Mouse (Mus musculus) right cerebral cortex, postnatal 36 days (tissue): ENCODE measurements around the gene Hdac11.
"Not testable (repeated sequence)": the region's sequence is repeated elsewhere in the genome, so short reads cannot be mapped to it uniquely, and the experiment has no call there.

Source experiments
- DNase-seq, 2 experiments: peaks; one replicate each; pipeline ENCODE4 v3.0.0; 2022; ENCODE audit warnings: low spot score in 2 of 2, mixed read lengths in 1 of 2

The Hdac11 gene

DNA sequence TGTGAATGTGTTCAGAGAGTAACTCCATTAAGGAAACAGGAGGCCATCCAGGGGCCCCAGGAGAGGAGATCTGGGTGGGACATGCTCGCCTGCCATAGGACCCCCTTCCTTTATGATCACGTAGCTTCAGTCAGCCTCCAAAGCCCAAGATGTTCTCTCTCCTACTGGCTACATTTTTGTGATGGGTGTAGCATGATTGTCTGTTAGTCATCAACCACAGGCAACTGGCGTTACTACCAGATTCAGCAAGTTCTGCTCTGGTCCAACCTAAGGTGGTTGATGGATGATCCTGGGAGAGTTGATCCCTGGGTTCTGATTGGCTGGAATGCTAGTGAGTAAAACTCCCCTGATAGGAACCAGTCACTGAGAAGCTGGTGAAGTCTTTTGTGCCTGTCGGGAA, 46.1 kb downstream of the Hdac11 start:
- DNase-seq, result no peak

DNA sequence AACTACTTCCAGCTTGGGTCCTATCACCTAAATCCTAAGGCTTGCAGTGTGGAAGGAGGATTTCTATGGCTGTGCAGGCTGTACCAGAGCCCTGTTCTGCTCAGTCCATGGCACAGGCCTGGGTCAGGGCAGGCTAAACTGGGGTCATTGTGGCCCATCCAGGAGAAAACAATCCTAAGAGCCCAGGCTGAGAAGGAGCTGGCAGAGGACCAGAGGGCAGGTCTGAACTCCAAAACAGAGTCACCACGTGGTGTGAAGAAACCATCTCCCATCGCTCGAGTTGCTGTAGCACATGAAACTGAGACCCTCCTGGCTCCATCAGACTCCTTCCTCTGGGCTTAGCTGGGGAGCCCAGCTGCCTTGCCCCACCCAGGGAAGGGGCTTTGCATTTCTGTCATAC, 48.9 kb downstream of the Hdac11 start:
- DNase-seq, result no peak

DNA sequence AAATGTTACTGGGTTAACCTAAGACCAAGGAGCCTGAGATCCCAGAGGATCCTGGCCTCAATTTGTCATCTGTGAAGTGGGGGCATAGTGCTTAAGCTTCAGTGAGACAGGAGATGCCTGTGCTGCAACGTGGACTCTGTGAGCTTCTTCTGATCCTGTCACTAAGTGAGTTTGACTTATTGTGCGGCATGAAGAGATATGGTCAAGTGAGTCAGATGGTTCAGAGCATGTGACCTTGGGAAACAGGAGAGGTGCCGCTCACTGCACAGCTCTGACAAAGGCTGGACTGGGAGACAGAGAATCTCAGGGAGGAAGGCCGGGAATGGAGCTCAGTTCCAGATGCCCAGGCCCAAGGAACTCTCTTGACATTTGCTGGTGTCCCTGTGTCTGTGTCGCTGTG, 49.3 kb downstream of the Hdac11 start:
- DNase-seq, result no peak

DNA sequence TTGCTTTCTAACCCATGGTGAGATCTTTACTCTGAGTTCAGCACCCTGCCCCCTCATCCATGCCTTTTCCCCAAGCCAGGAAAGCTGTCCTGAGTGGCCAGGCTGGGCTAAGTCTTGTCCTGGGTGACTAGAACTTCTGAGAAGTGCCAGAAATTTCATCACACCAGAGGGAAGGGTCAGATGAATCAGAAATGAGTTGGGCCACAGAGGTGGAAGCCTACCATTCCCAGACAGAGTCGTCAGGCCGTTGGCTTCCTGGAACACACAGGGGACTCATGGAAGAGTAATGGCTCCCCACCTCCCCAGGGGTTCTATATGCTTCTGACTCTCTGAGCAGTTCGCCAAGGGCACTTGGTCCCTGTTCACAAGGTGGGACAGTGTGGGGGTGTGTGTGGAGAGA, 51.0 kb downstream of the Hdac11 start:
- DNase-seq, result no peak

DNA sequence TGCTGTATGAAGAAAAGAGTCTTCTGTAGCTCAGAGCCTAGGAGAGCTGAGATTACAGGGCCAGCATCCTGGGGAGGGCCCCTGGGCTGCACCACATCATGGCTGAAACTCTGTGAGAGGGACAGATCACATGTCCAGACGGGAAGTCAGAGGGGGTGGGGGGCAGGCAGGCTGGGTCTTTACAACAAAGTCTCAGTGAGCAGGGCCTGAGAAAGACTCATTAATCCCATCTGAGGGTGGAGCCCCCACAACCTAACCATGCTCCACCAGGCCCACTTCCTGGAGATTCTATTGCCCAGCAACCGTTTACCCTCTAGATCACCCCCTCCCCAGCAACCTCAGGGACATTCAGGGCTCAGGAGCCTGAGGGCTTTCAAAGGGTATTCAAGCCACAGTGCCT, 53.3 kb downstream of the Hdac11 start:
- DNase-seq, result no peak

DNA sequence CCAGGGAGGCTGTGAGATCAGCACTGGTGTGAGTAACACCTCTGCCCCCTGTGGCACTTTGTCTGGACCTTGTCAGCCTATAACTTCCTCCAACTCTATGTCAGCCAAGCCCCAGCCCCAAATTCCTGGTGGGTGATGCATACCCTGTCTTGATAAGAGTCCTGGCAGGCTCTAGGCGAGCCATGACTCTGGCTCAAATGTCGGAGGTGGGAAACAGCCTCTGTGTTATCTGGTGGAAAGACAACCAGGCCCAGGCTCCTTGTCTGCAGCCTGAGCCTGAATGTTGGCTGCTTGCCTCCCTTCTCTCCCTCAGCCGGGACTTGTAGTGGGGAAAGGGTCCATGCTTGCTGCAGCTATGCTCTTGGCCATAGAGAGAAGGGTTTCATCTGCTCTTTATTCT, 54.4 kb downstream of the Hdac11 start:
- DNase-seq, result no peak

DNA sequence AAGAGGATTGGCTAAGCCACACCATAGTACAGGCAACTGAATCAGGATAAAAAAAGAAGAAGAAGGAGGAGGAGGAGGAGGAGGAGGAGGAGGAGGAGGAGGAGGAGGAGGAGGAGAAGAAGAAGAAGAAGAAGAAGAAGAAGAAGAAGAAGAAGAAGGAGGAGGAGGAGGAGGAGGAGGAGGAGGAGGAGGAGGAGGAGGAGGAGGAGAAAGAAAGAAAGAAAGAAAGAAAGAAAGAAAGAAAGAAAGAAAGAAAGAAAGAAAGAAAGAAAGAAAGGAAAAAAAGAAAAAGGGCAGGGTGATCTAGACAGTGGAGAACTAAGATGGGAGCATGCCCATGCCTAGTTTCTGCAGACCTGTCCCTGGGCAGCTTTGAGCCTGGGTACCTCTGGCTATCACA, 55.7 kb downstream of the Hdac11 start, which contains the start of gene Fbln2:
Gene Fbln2 (plus strand): TSS at position 301 of the 400 bp plus-strand sequence.
- DNase-seq, result not testable (repeated sequence)

DNA sequence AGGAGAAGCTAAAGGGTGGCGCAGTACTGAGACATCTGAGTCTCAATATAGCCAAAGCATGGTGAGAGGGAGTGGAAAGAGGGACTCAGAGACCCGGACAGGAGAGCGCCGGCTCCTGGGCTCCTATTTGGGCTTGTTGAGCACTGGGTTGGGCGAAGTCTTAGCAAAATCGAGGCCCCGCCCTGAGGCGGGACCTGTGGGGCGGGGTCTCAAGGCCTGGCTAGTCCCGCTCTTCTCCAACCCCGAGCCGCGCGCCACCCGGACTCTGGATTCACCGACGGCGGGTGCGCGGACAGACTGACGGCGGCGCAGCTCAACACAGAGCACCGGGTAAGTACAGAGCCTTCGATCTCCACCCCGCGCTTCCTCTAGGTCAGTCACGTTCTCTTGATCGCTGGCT, 56.1 kb downstream of the Hdac11 start:
- no peak for DNase-seq

DNA sequence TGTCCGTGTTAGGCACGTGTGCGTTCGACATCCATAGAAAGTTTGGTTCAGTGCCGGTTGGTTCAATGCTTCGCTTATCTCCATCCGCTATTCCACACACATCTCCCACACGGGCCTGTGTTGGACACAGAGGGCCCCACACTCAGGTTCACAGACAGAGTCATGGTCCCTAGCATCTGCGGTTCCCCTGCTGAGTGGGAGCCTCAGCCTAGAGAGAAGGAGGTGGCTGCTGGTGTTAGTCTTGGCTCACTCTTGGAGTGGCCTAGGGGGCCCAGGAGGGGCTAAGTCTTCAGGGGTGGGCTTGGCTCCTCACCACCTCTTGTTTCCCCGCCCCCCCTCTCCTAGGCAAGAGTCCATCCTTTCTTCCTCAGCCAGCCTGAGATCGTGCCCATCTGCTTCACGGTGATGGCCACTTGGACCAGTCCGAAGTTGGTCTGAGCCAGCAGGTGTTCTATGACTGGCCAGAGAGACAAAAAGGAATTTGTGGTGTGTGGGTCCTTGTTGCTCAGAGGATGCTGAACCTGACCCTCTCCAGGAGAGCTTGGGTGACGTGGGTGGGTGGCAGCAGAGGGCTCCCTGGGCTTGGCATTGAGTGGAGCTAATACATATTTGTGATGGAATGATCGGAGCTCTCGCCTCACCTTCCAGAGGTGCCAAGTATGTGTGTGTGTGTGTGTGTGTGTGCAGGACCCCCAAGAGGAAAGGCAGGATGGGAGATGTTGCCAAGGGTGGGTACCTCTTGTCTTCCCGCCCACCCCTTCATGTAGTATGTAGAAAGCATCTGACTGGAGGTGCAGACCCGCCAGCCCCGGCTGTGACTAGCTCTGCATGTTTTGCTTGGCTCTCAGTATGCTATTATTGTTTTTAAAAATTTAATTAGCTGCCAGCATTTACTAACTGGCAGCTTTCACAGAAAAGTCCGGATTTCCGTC, 57.1 kb downstream of the Hdac11 start:
- DNase-seq, result no peak

DNA sequence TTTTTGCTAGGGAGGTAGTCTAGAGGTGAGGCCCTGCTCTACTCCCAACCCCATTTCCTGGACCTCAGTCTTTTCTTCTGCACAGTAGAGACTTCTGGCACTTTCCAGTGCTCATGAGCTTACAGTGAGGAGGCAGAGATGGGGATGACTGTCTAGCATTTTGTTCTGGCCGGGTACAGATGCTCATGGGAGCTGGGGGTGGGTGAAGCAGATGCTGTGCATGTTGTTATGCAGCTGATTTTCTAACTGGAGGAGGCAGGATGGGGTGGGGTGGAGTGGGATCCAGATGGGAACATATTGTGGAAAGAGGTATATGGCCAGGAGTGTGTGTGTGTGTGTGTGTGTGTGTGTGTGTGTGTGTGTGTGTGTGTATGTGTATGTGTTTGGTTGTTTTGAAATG, 59.0 kb downstream of the Hdac11 start:
- DNase-seq, result peak; percentile 44

DNA sequence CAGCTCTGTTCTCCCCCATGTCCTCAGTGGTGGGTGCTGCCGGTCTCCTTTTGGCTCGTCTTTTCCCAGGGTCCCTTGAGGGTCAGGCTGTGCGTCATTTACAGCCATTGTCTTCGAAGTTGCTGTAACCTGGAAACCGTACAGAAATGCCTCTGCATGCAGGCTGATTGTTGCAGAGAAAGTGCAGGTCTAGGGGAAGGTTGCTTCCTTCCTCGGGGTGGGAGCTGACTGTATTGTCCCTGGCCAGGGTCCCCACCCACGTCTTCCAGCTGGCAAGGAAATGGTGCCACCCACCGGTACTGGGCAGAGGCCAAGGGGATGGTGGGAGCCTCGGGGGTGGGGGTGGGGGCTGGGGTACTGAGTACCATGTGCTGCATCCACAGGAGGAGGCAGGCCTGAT, 62.0 kb downstream of the Hdac11 start:
- DNase-seq, result no peak

DNA sequence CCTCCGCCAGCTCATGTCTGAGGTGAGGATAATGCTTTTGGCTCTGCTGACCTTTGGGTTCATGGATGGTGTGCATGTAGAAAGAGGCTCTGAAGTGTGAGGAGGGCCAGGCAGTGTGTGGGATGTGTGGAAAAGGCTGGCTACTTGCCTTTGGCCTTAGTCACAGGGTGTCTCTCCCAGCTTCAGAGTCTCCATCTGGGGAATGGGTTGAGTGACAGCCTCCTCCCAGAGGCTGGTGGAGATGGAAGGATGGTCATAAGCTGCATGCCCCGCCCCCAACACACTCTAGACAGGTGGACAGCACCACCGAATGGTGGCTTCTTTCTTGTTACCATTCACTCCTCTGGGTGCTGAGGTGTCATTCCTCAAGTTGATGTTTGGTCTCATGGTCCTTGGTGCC, 62.4 kb downstream of the Hdac11 start:
- no peak for DNase-seq

DNA sequence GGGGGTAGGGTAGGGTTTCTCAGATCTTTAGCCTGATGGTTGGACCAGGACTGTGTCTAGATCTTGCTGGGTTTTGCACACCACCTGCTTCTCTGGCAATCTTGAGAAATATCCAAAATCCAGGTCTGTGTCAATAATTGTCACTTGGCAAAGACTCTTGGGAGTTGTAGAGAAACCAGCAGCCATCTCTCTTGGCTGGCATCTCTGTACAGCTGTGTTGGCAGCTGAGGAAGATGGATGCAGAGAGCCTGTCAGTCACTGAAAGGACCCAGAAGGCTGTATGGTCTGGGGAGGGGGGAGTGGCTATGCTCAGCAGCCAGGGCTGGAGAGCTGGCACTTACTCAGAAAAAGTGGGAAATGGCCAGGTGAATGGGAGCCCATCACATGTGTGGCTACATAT, 63.6 kb downstream of the Hdac11 start:
- no peak for DNase-seq

DNA sequence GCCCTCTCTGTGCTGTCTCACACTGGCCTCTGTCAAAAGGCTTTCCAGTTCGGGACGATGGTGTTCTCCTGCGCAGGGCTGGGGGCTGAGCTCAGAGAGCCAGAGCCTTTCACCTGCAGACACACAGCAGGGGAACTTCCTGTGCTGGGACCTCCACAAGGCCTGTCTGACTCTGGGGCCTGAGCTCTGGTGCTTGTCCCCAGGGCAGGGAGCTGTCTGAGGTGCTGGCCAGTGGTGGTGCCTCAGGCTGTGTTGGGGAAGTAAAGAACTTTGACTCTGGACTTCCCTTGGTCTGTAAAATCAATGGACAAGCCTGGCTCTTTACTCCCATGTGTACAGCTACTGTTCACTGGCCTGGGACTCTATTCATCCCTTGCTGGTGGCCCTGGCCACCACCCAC, 64.6 kb downstream of the Hdac11 start:
- no peak for DNase-seq

DNA sequence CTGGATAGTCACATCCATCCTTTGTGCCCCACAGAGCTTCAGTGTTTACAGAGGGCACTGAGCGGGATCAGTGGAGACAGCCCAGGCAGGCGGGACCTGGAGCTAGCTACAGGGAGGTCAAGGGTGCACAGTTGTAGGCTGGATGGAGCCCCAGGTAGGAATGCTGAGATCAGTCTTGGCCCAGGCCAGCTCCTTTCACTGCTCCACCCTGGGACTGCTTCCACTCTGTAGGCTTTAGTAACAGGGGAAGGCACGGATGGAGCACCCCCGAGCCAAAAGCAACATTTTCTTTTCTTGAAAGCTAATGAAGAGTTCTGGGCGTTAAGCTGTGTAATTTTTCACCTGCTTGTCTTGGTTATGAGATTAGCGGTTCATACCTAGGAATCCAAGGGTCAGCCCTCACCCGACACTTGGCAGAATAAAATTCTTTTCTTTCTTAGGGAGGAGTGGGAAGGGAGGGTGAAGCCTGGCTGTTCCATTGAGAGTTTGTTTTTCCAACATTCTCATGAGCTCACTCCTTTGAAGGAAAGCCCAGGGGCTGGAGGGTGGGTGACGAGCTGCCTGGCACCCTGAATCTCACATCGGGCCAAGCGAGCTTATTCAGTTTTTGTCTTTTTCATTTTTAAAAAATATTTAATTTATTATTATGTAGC, 66.4 kb downstream of the Hdac11 start:
- no peak for DNase-seq
